Mouse (Mus musculus) kidney, embryonic 16.5 days (tissue): ENCODE results near the gene Rabep2. TPM values are rescaled to one million over a fixed set of nuclear protein-coding genes. Genes with fewer than 3 reads are reported as not detected.
"Not testable (repeated sequence)": the region's sequence is repeated elsewhere in the genome, so short reads cannot be mapped to it uniquely, and the experiment has no call there.

Experiments
- ATAC-seq: fragments of 200-750 bp; cut with Nextera tagmentation; 2 replicates; pipeline ENCODE4 v1.8.0; 2017; ENCODE audit warnings: moderate TSS enrichment; ENCODE audit not compliant: low FRiP score, low TSS enrichment
- H3K27ac ChIP-seq: fragments of 300-500 bp; sonication (generic); 2 replicates; pipeline ENCODE4 v1.5.1; 2014; ENCODE audit warnings: low read length
- H3K27me3 ChIP-seq: fragments of 300-500 bp; sonication (generic); 2 replicates; pipeline ENCODE4 v1.6.1; 2014; ENCODE audit warnings: low read length, control low read depth, mixed read lengths; ENCODE audit not compliant: insufficient read depth
- H3K36me3 ChIP-seq: fragments of 300-500 bp; sonication (generic); 2 replicates; pipeline ENCODE4 v1.6.1; 2014; ENCODE audit warnings: low read length, control low read depth, mixed read lengths; ENCODE audit not compliant: insufficient read depth
- H3K4me1 ChIP-seq: fragments of 300-500 bp; sonication (generic); 2 replicates; pipeline ENCODE4 v1.6.1; 2014; ENCODE audit warnings: low read length, control low read depth, mixed read lengths; ENCODE audit not compliant: insufficient read depth
- H3K4me2 ChIP-seq: fragments of 300-500 bp; sonication (generic); replicated peaks from 2 replicates; pipeline ENCODE4 v1.6.1; 2014; ENCODE audit warnings: low read depth, low read length
- H3K4me3 ChIP-seq: fragments of 300-500 bp; sonication (generic); 2 replicates; pipeline ENCODE4 v1.5.1; 2014; ENCODE audit warnings: mild to moderate bottlenecking, low read length
- H3K9ac ChIP-seq: fragments of 300-500 bp; sonication (generic); replicated peaks from 2 replicates; pipeline ENCODE4 v1.6.1; 2014; ENCODE audit warnings: low read length
- H3K9me3 ChIP-seq: fragments of 300-500 bp; sonication (generic); 2 replicates; pipeline ENCODE4 v1.6.1; 2016; ENCODE audit warnings: low read length, control low read depth
- WGBS: fragments of 180-500 bp; shearing (Covaris S2); extraction: QIAGEN DNeasy Blood & Tissue Kit; methylation state at CpG from one replicate; pipeline ENCODE4 v1.1.7; 2014; 5-methylcytosine and 5-hydroxymethylcytosine counted together
- polyA plus RNA-seq: library from polyadenylated mRNA; unstranded; fragments of >200 nt; fragmentation: Nextera tagmentation; extraction: Ambion mirVana; gene quantifications from 2 replicates; pipeline ENCODE4 v1.2.1, GENCODE M21; 2015

Rabep2 gene
- 36.2 and 39.0 TPM in 2 replicates for polyA plus RNA-seq

GRCm38 (mm10) chr7:126428631-126429502 lies at the start of gene Rabep2:
Gene Rabep2, plus strand, starts transcription at chr7:126428759.
- 0 out of 2 replicates have a peak, but pooled peaks cover 5% of the 10 kb centered on the region for H3K9me3 ChIP-seq
- peak within 1 kb of the TSS; percentile 88 for H3K4me2 ChIP-seq
- peak within 1 kb of the TSS; percentile 84 for H3K9ac ChIP-seq
- peak within 1 kb of the TSS; percentile 96 for H3K27ac ChIP-seq
- no peaks in the 10 kb centered on the region for H3K27me3 ChIP-seq
- peak within 1 kb of the TSS; percentile 67 for H3K4me3 ChIP-seq
- peak; percentile 96 for ATAC-seq
- peaks cover 17% of the 10 kb centered on the region for H3K4me1 ChIP-seq
- under 1% methylated on average over 80 of the region's 82 CpGs for WGBS
- H3K36me3 ChIP-seq = 0 out of 2 replicates have a peak, but pooled peaks cover 3% of the 10 kb centered on the region

DNA sequence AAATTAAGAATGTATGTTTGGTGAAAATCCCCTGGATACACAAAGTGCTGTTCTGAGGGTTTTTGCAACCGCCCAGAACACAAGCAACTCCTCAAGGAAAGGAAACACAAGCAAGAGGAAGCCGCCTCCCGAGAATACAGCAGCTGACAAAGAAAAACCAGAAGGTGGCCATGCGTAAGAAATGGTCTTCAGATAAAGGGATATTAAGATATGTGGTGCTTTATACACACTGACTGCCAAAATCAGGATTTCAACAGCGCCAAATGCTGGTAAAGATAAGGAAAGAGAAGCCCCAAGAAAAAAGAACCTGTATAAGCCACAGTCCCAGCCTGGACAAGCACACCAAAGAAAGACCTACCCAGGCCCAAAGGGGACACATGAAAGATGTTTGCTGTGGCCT lies 45.0 kb upstream of the Rabep2 start:
- no peaks in the 10 kb centered on the region for H3K27me3 ChIP-seq
- no peak overlapping the region for H3K27ac ChIP-seq
- no peak for ATAC-seq
- no peaks in the 10 kb centered on the region for H3K4me1 ChIP-seq
- H3K4me2 ChIP-seq = no peak overlapping the region
- no peaks in the 10 kb centered on the region for H3K9me3 ChIP-seq
- H3K9ac ChIP-seq = no peak overlapping the region
- peaks cover 24% of the 10 kb centered on the region for H3K36me3 ChIP-seq
- no peak overlapping the region for H3K4me3 ChIP-seq
- WGBS = 86% methylated on average over 5 of the region's 5 CpGs

DNA sequence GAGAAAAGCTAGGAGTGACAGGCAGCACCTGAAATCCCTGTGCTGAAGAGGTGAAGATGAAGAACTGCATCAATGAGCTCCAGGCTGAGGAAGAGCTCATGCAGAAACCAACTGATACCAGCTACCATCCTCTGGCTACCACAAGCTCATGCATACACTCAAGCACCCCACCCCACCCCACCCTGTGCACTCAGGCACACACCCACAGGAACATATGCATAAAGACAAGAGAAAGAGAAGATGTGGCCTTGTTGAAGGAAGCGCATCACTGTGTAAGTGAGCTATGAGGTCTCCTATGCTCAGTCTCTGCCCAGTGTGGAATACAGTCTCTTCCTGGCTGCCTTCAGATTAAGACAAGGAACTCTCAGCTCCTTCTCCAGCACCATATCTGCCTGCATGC lies 40.4 kb upstream of the Rabep2 start:
- Histone ChIP-seq H3K9me3 (no peaks in the 10 kb centered on the region), H3K27me3 (no peaks in the 10 kb centered on the region), H3K4me2 (no peak overlapping the region), H3K4me1 (no peaks in the 10 kb centered on the region), H3K9ac (no peak overlapping the region), H3K36me3 (peaks cover 44% of the 10 kb centered on the region), H3K27ac (no peak overlapping the region), H3K4me3 (no peak overlapping the region)
- WGBS = 100% methylated on average over 1 of the region's 1 CpGs
- no peak for ATAC-seq

- not testable (repeated sequence) for H3K9ac ChIP-seq, H3K9me3 ChIP-seq, H3K4me3 ChIP-seq, H3K27me3 ChIP-seq, H3K4me2 ChIP-seq, H3K27ac ChIP-seq, ATAC-seq, H3K4me1 ChIP-seq
- H3K36me3 ChIP-seq = peaks cover 31% of the 10 kb centered on the region
- WGBS = 89% methylated on average over 7 of the region's 7 CpGs
These were observed 36.3 kb upstream of the Rabep2 start for GRCm38 (mm10) chr7:126392086-126392884.

GRCm38 (mm10) chr7:126396298-126397119 lies 32.0 kb upstream of the Rabep2 start, which contains the start of gene Nfatc2ip:
Gene Nfatc2ip, minus strand, starts transcription at chr7:126396737.
- H3K4me3 ChIP-seq = peak within 1 kb of the TSS; percentile 97
- H3K9ac ChIP-seq = peak within 1 kb of the TSS; percentile 84
- no peaks in the 10 kb centered on the region for H3K27me3 ChIP-seq
- peaks cover 9% of the 10 kb centered on the region for H3K4me1 ChIP-seq
- H3K27ac ChIP-seq = 0 out of 2 replicates have a peak within 1 kb of the TSS, but pooled peaks have one; percentile 14
- under 1% methylated on average over 58 of the region's 59 CpGs for WGBS
- peak within 1 kb of the TSS; percentile 88 for H3K4me2 ChIP-seq
- H3K9me3 ChIP-seq = no peaks in the 10 kb centered on the region
- peak; percentile 100 for ATAC-seq
- H3K36me3 ChIP-seq = no peaks in the 10 kb centered on the region

DNA sequence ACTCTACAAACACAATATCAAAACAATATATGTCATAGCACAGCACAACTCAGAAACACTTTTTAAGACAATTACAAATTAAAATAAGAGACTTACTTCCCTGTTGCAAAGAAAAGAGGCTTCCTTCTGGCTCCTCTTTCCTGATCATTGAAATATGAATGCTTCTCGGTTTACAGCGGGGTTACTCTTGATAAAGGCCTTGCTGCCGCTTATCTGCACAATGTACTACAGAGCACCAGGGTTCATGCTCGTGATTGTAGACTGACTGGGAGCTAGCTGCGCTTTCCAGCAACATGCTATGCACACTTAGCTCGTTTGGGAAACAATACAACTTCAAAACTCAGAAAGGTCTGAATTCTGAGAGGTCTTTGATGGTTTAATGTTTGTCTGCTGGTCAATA lies 31.3 kb upstream of the Rabep2 start:
- peak overlapping the region; percentile 43 for H3K4me2 ChIP-seq
- H3K4me3 ChIP-seq = peak overlapping the region; percentile 15; the same call in 1 of the 2 replicates
- 0 out of 2 replicates have a peak overlapping the region, but pooled peaks have one; percentile 35 for H3K9ac ChIP-seq
- no peaks in the 10 kb centered on the region for H3K27me3 ChIP-seq
- H3K9me3 ChIP-seq = no peaks in the 10 kb centered on the region
- H3K27ac ChIP-seq = no peak overlapping the region
- ATAC-seq = no peak
- H3K4me1 ChIP-seq = peaks cover 9% of the 10 kb centered on the region
- WGBS = 56% methylated on average over 6 of the region's 6 CpGs
- H3K36me3 ChIP-seq = no peaks in the 10 kb centered on the region

GRCm38 (mm10) chr7:126397822-126398221 lies 30.7 kb upstream of the Rabep2 start:
- H3K4me2 ChIP-seq = no peak overlapping the region
- no peaks in the 10 kb centered on the region for H3K36me3 ChIP-seq
- no peaks in the 10 kb centered on the region for H3K27me3 ChIP-seq
- no peak overlapping the region for H3K9ac ChIP-seq
- H3K4me3 ChIP-seq = no peak overlapping the region
- no peak overlapping the region for H3K27ac ChIP-seq
- no peaks in the 10 kb centered on the region for H3K9me3 ChIP-seq
- ATAC-seq = no peak
- H3K4me1 ChIP-seq = peaks cover 9% of the 10 kb centered on the region
- WGBS = 93% methylated on average over 4 of the region's 4 CpGs

DNA sequence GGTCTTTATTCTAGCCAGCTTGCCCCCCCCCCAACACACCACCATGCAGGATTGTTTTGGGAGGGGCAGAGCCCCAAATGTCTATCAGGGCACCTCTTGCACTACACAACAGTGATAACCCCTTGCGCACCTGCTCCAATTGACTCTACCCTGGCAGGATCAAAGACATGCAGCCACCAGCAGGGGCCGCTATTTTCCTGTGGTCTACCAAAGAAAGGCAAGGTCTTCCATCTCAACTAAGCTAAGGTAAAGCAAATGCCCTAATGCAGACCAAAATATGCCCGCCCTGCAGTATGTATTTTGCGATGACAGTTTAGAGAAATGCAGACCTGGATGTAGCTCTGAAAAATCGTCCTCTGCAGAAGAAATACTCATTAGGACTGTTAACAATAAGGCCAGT lies 29.0 kb upstream of the Rabep2 start:
- peaks cover 9% of the 10 kb centered on the region for H3K4me1 ChIP-seq
- no peak overlapping the region for H3K4me2 ChIP-seq
- 11% methylated on average over 5 of the region's 5 CpGs for WGBS
- ATAC-seq = no peak
- H3K27ac ChIP-seq = no peak overlapping the region
- H3K36me3 ChIP-seq = no peaks in the 10 kb centered on the region
- H3K9me3 ChIP-seq = no peaks in the 10 kb centered on the region
- no peaks in the 10 kb centered on the region for H3K27me3 ChIP-seq
- no peak overlapping the region for H3K9ac ChIP-seq
- H3K4me3 ChIP-seq = no peak overlapping the region

DNA sequence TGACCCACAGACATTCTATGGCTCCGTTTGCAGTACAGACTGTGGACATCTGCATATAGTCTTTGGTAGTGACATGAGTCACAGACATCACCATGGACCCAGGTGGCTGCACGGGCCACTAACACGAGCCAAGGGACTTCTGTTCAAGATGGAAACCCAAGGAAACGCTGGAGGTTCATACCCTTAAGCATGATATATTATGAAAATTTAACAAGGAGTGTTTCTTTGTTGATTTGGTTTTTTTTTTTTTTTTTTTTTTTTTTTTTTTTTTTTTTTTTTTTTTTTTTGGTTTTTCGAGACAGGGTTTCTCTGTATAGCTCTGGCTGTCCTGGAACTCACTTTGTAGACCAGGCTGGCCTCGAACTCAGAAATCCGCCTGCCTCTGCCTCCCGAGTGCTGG lies 26.0 kb upstream of the Rabep2 start:
- 73% methylated on average over 6 of the region's 8 CpGs for WGBS

More for the DNA sequence above, 26.0 kb upstream of the Rabep2 start:
- H3K9ac ChIP-seq, H3K27ac ChIP-seq, H3K27me3 ChIP-seq, H3K36me3 ChIP-seq, ATAC-seq, H3K4me2 ChIP-seq, H3K9me3 ChIP-seq, H3K4me3 ChIP-seq, H3K4me1 ChIP-seq: not testable (repeated sequence)
